Mouse (Mus musculus) intestine, embryonic 14.5 days (tissue): ENCODE measurements at regions not wholly inside any gene's neighbourhood (a gene's known extent, or its start where the extent isn't known, plus 50 kb on each side); places are given as distances from the start of the nearest gene placed in this dataset.
A peak's percentile ranks its signal among the peaks of the same experiment; 100 is the strongest.

ENCODE experiments used
- ATAC-seq: fragments of 200-750 bp; cut with Nextera tagmentation; replicated peaks from 2 replicates; pipeline ENCODE4 v1.8.0; 2017; ENCODE audit warnings: low read depth, moderate number of reproducible peaks, moderate TSS enrichment, moderate library complexity; ENCODE audit not compliant: low FRiP score, low TSS enrichment
- DNase-seq: peaks from one replicate; pipeline ENCODE4 v3.0.0-alpha.2; 2018; ENCODE audit warnings: low spot score
- H3K27ac ChIP-seq: fragments of 300-500 bp; sonication (generic); 2 replicates; pipeline ENCODE4 v1.5.1; 2014; ENCODE audit warnings: low read depth, mild to moderate bottlenecking, control low read depth
- H3K27me3 ChIP-seq: fragments of 300-500 bp; sonication (generic); replicated peaks from 2 replicates; pipeline ENCODE4 v1.6.1; 2014; ENCODE audit warnings: low read length, control low read depth; ENCODE audit not compliant: control insufficient read depth, insufficient read depth
- H3K36me3 ChIP-seq: fragments of 300-500 bp; sonication (generic); 2 replicates; pipeline ENCODE4 v1.6.1; 2014; ENCODE audit warnings: low read length, control low read depth; ENCODE audit not compliant: control insufficient read depth, insufficient read depth
- H3K4me1 ChIP-seq: fragments of 300-500 bp; sonication (generic); replicated peaks from 2 replicates; pipeline ENCODE4 v1.6.1; 2014; ENCODE audit warnings: low read length, control low read depth, mixed read lengths; ENCODE audit not compliant: control insufficient read depth, insufficient read depth
- H3K4me2 ChIP-seq: fragments of 300-500 bp; sonication (generic); 2 replicates; pipeline ENCODE4 v1.6.1; 2014; ENCODE audit warnings: low read length
- H3K4me3 ChIP-seq: fragments of 300-500 bp; sonication (generic); 2 replicates; pipeline ENCODE4 v1.5.1; 2014; ENCODE audit warnings: low read depth, low read length, control low read depth, mixed read lengths
- H3K9ac ChIP-seq: fragments of 300-500 bp; sonication (generic); 2 replicates; pipeline ENCODE4 v1.6.1; 2014; ENCODE audit warnings: mild to moderate bottlenecking, low read length
- H3K9me3 ChIP-seq: fragments of 300-500 bp; sonication (generic); 2 replicates; pipeline ENCODE4 v1.6.1; 2016; ENCODE audit warnings: low read length, control low read depth; ENCODE audit not compliant: control insufficient read depth
- WGBS: fragments of 180-500 bp; shearing (Covaris S2); extraction: QIAGEN DNeasy Blood & Tissue Kit; methylation state at CpG from one replicate; pipeline ENCODE4 v1.1.7; 2014; 5-methylcytosine and 5-hydroxymethylcytosine counted together

- 17% methylated on average over 7 of the region's 7 CpGs for WGBS
- Histone ChIP-seq H3K27me3 (no peaks in the 10 kb centered on the region), H3K4me2 (peak overlapping the region; percentile 5; the same call in 1 of the 2 replicates), H3K9me3 (no peaks in the 10 kb centered on the region), H3K27ac (no peak overlapping the region), H3K9ac (no peak overlapping the region), H3K36me3 (no peaks in the 10 kb centered on the region), H3K4me1 (no peaks in the 10 kb centered on the region; the same call in 1 of the 2 replicates), H3K4me3 (no peak overlapping the region)
- DNase-seq = peak; percentile 59
- ATAC-seq = peak; percentile 77; the same call in 1 of the 2 replicates
These were observed 145.7 kb upstream of the Pgrmc2 start for GRCm38 (mm10) chr3:41228536-41228935.

GRCm38 (mm10) chr3:41220746-41221145, 137.9 kb upstream of the Pgrmc2 start:
- no peak overlapping the region for H3K4me3 ChIP-seq
- H3K27ac ChIP-seq = no peak overlapping the region
- H3K27me3 ChIP-seq = no peaks in the 10 kb centered on the region
- H3K4me1 ChIP-seq = no peaks in the 10 kb centered on the region
- no peak overlapping the region for H3K9ac ChIP-seq
- H3K4me2 ChIP-seq = no peak overlapping the region
- ATAC-seq = no peak
- no peaks in the 10 kb centered on the region for H3K36me3 ChIP-seq
- DNase-seq = no peak
- H3K9me3 ChIP-seq = no peaks in the 10 kb centered on the region

GRCm38 (mm10) chr3:41217770-41218169, 134.9 kb upstream of the Pgrmc2 start:
- H3K36me3 ChIP-seq = no peaks in the 10 kb centered on the region
- H3K9ac ChIP-seq = no peak overlapping the region
- DNase-seq = no peak
- H3K4me3 ChIP-seq = no peak overlapping the region
- no peaks in the 10 kb centered on the region for H3K4me1 ChIP-seq
- no peak overlapping the region for H3K4me2 ChIP-seq
- no peaks in the 10 kb centered on the region for H3K9me3 ChIP-seq
- no peak overlapping the region for H3K27ac ChIP-seq
- H3K27me3 ChIP-seq = no peaks in the 10 kb centered on the region
- 88% methylated on average over 3 of the region's 3 CpGs for WGBS
- no peak for ATAC-seq

- ATAC-seq = no peak
- 73% methylated on average over 2 of the region's 2 CpGs for WGBS
These were observed 130.7 kb upstream of the Pgrmc2 start for GRCm38 (mm10) chr3:41213533-41213932.

GRCm38 (mm10) chr3:41210333-41210732, 127.5 kb upstream of the Pgrmc2 start:
- Histone ChIP-seq H3K9me3 (no peaks in the 10 kb centered on the region), H3K27me3 (no peaks in the 10 kb centered on the region), H3K4me2 (no peak overlapping the region), H3K27ac (no peak overlapping the region), H3K4me3 (no peak overlapping the region), H3K9ac (no peak overlapping the region), H3K36me3 (no peaks in the 10 kb centered on the region), H3K4me1 (no peaks in the 10 kb centered on the region)
- ATAC-seq (no peak), DNase-seq (no peak)
- 61% methylated on average over 7 of the region's 7 CpGs for WGBS

More at GRCm38 (mm10) chr3:41213533-41213932, 130.7 kb upstream of the Pgrmc2 start:
- no peaks in the 10 kb centered on the region for H3K9me3 ChIP-seq
- no peak overlapping the region for H3K4me3 ChIP-seq
- no peaks in the 10 kb centered on the region for H3K36me3 ChIP-seq
- no peaks in the 10 kb centered on the region for H3K27me3 ChIP-seq
- no peak overlapping the region for H3K27ac ChIP-seq
- H3K4me1 ChIP-seq = no peaks in the 10 kb centered on the region
- H3K9ac ChIP-seq = no peak overlapping the region
- no peak overlapping the region for H3K4me2 ChIP-seq
- peak; percentile 21 for DNase-seq

- ATAC-seq (no peak), DNase-seq (no peak)
- Histone ChIP-seq H3K4me3 (no peak overlapping the region), H3K9me3 (no peaks in the 10 kb centered on the region), H3K4me2 (no peak overlapping the region), H3K9ac (no peak overlapping the region), H3K4me1 (no peaks in the 10 kb centered on the region), H3K27ac (no peak overlapping the region), H3K27me3 (no peaks in the 10 kb centered on the region), H3K36me3 (no peaks in the 10 kb centered on the region)
- 35% methylated on average over 13 of the region's 13 CpGs for WGBS
These were observed 120.0 kb upstream of the Pgrmc2 start for GRCm38 (mm10) chr3:41202895-41203294.

- no peak overlapping the region for H3K4me2 ChIP-seq
- H3K27ac ChIP-seq = no peak overlapping the region
- H3K9ac ChIP-seq = no peak overlapping the region
- H3K4me1 ChIP-seq = no peaks in the 10 kb centered on the region
- ATAC-seq (no peak), DNase-seq (peak; percentile 49)
- 49% methylated on average over 4 of the region's 4 CpGs for WGBS
- no peaks in the 10 kb centered on the region for H3K36me3 ChIP-seq
- no peak overlapping the region for H3K4me3 ChIP-seq
- no peaks in the 10 kb centered on the region for H3K27me3 ChIP-seq
- no peaks in the 10 kb centered on the region for H3K9me3 ChIP-seq
These were observed 118.9 kb upstream of the Pgrmc2 start for GRCm38 (mm10) chr3:41201782-41202181.

GRCm38 (mm10) chr3:41200026-41200425, 117.2 kb upstream of the Pgrmc2 start:
- DNase-seq = no peak
- no peak for ATAC-seq
- 84% methylated on average over 5 of the region's 5 CpGs for WGBS

GRCm38 (mm10) chr3:41198216-41198976, 115.5 kb upstream of the Pgrmc2 start:
- DNase-seq (peak; percentile 23), ATAC-seq (no peak)
- no peak overlapping the region for H3K4me3 ChIP-seq
- no peak overlapping the region for H3K27ac ChIP-seq
- H3K4me1 ChIP-seq = peaks cover 8% of the 10 kb centered on the region
- H3K9me3 ChIP-seq = no peaks in the 10 kb centered on the region
- no peak overlapping the region for H3K9ac ChIP-seq
- 85% methylated on average over 15 of the region's 15 CpGs for WGBS
- H3K4me2 ChIP-seq = no peak overlapping the region
- no peaks in the 10 kb centered on the region for H3K36me3 ChIP-seq
- no peaks in the 10 kb centered on the region for H3K27me3 ChIP-seq

More at GRCm38 (mm10) chr3:41200026-41200425, 117.2 kb upstream of the Pgrmc2 start:
- H3K27me3 ChIP-seq = no peaks in the 10 kb centered on the region
- no peaks in the 10 kb centered on the region for H3K36me3 ChIP-seq
- H3K4me3 ChIP-seq = no peak overlapping the region
- no peak overlapping the region for H3K9ac ChIP-seq
- no peaks in the 10 kb centered on the region for H3K9me3 ChIP-seq
- no peak overlapping the region for H3K4me2 ChIP-seq
- no peak overlapping the region for H3K27ac ChIP-seq
- H3K4me1 ChIP-seq = peaks cover 6% of the 10 kb centered on the region
